Mouse (Mus musculus): ENCODE measurements at regions not wholly inside any gene's neighbourhood (a gene's known extent, or its start where the extent isn't known, plus 50 kb on each side); places are given as distances from the start of the nearest gene placed in this dataset.

DNA sequence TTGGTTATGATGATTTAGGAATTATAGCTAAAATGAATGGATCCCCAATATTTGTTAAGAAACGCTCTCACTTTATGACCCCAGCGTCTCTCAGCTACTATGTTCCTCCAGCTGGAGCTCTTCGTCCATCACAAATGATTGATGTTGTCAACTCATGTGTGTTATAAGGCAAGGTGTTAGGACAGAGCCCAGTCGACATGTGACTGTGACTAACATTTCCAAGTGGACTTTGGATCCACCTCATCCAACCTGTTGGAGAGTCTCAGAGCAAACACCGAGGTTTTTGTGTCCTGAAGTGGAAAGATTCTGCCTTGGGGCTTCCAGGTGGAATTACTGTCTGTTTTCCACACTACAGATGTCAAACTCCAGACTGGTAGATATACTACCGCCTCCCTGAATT is 154.0 kb upstream of the Prox1 start:
- WGBS = 80% methylated on average over 6 of the region's 6 CpGs
- H3K27ac ChIP-seq (replicated peaks) = no peak overlapping the region
- no peak overlapping the region for H3K4me3 ChIP-seq (ENCODE audit: low read depth, low read length)
- no peaks in the 10 kb centered on the region for H3K36me3 ChIP-seq (ENCODE audit: control insufficient read depth, insufficient read depth, low read length)
- ATAC-seq (ENCODE audit: low FRiP score, low TSS enrichment) (no peak), DNase-seq (ENCODE audit: low spot score) (no peak)
- H3K4me2 ChIP-seq (replicated peaks; ENCODE audit: low read depth) = no peak overlapping the region
- TF ChIP-seq CTCF (IDR thresholded peaks at IDR 0.05; ENCODE audit: low read depth) (no peak), EP300 (optimal IDR thresholded peaks at IDR 0.05) (no peak)
- H3K4me1 ChIP-seq (replicated peaks; ENCODE audit: control insufficient read depth, insufficient read depth) = no peaks in the 10 kb centered on the region
- H3K27me3 ChIP-seq (ENCODE audit: control insufficient read depth, insufficient read depth, low read length) = no peaks in the 10 kb centered on the region
- no peak overlapping the region for H3K9ac ChIP-seq (ENCODE audit: low read length)
- H3K9me3 ChIP-seq (ENCODE audit: control insufficient read depth, low read length) = no peaks in the 10 kb centered on the region

DNA sequence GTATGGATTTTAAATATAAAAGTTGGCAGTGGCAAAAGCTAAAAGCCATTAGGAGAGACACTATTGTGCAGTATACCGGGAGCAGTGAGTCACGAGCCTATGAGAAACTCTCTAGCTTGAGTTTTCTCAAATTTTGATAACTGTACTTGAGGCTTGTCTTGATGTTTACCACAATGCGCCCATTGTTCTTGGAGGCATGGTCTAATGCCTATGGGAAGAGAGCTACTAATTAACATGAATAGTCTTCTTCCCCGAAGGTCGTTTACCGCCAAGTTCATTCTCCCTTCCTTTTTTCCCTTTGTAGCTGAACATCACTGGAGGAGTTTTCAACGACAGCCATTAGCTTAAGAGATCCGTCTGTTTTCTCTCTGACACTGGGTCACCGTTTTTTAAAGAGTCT is 153.2 kb upstream of the Prox1 start:
- ATAC-seq (ENCODE audit: low FRiP score, low TSS enrichment) = no peak

DNA sequence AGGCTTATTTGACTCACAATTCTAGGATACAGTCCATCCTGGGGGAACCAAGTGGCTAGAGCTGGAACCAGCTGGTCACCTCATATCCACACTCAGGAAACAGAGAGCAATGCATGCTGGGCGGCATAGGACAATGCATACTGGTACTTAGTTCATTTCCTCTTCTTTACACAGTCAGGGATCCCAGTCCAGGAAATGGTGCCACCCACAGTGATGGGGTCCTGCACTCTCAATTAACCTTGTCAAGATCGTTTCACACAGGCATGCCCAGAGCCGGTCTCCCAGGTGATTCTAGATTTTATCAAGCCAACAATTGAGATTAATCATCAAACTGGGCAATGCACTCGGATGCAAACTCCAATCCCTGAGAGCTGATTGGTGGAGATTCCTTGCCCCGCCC is 145.7 kb upstream of the Prox1 start:
- no peak overlapping the region for H3K9ac ChIP-seq (ENCODE audit: low read length)
- no peak for ATAC-seq (ENCODE audit: low FRiP score, low TSS enrichment)
- H3K36me3 ChIP-seq (ENCODE audit: control insufficient read depth, insufficient read depth, low read length) = no peaks in the 10 kb centered on the region
- WGBS = 58% methylated on average over 5 of the region's 5 CpGs
- DNase-seq (ENCODE audit: low spot score) = no peak
- no peak overlapping the region for H3K4me2 ChIP-seq (replicated peaks; ENCODE audit: low read depth)
- no peak overlapping the region for H3K4me3 ChIP-seq (ENCODE audit: low read depth, low read length)
- H3K4me1 ChIP-seq (replicated peaks; ENCODE audit: control insufficient read depth, insufficient read depth) = no peaks in the 10 kb centered on the region
- no peaks in the 10 kb centered on the region for H3K9me3 ChIP-seq (ENCODE audit: control insufficient read depth, low read length)
- TF ChIP-seq EP300 (optimal IDR thresholded peaks at IDR 0.05) = no peak
- no peak for TF ChIP-seq CTCF (IDR thresholded peaks at IDR 0.05; ENCODE audit: low read depth)
- H3K27ac ChIP-seq (replicated peaks) = no peak overlapping the region
- no peaks in the 10 kb centered on the region for H3K27me3 ChIP-seq (ENCODE audit: control insufficient read depth, insufficient read depth, low read length)

More for the DNA sequence above, 153.2 kb upstream of the Prox1 start:
- H3K36me3 ChIP-seq (ENCODE audit: control insufficient read depth, insufficient read depth, low read length) = no peaks in the 10 kb centered on the region
- no peak overlapping the region for H3K27ac ChIP-seq (replicated peaks)
- no peak overlapping the region for H3K4me2 ChIP-seq (replicated peaks; ENCODE audit: low read depth)
- TF ChIP-seq EP300 (optimal IDR thresholded peaks at IDR 0.05) = no peak
- no peak for TF ChIP-seq CTCF (IDR thresholded peaks at IDR 0.05; ENCODE audit: low read depth)
- no peaks in the 10 kb centered on the region for H3K27me3 ChIP-seq (ENCODE audit: control insufficient read depth, insufficient read depth, low read length)
- DNase-seq (ENCODE audit: low spot score) = no peak
- H3K4me1 ChIP-seq (replicated peaks; ENCODE audit: control insufficient read depth, insufficient read depth) = no peaks in the 10 kb centered on the region
- 74% methylated on average over 9 of the region's 9 CpGs for WGBS
- no peak overlapping the region for H3K9ac ChIP-seq (ENCODE audit: low read length)
- H3K4me3 ChIP-seq (ENCODE audit: low read depth, low read length) = no peak overlapping the region
- no peaks in the 10 kb centered on the region for H3K9me3 ChIP-seq (ENCODE audit: control insufficient read depth, low read length)

DNA sequence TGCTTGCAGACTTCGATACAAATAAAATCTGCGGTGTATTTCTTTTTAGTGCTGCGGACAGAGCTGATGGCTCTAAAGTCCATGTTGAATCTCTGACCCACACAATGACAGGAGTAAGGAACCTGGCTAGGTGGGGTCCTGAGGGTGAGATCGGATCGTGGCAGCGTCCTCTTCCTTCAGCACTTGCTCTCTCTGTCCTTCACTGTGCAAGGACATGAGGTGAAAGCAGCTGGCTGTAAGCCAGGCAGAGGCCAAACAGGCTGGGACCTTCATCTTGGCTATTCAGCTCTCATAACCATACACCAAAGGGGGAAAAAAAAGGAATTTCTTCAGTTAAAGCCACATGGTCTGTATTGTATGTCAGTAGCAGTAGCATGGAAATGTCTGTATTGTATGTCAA is 139.3 kb upstream of the Prox1 start:
- TF ChIP-seq CTCF (IDR thresholded peaks at IDR 0.05; ENCODE audit: low read depth) = no peak
- no peak for TF ChIP-seq EP300 (optimal IDR thresholded peaks at IDR 0.05)
- Histone ChIP-seq H3K36me3 (ENCODE audit: control insufficient read depth, insufficient read depth, low read length) (no peaks in the 10 kb centered on the region), H3K9me3 (ENCODE audit: control insufficient read depth, low read length) (no peaks in the 10 kb centered on the region), H3K4me2 (replicated peaks; ENCODE audit: low read depth) (no peak overlapping the region), H3K4me3 (ENCODE audit: low read depth, low read length) (no peak overlapping the region), H3K27ac (replicated peaks) (no peak overlapping the region), H3K9ac (ENCODE audit: low read length) (no peak overlapping the region), H3K27me3 (ENCODE audit: control insufficient read depth, insufficient read depth, low read length) (no peaks in the 10 kb centered on the region), H3K4me1 (replicated peaks; ENCODE audit: control insufficient read depth, insufficient read depth) (no peaks in the 10 kb centered on the region)
- DNase-seq (ENCODE audit: low spot score) = no peak
- 85% methylated on average over 6 of the region's 6 CpGs for WGBS
- no peak for ATAC-seq (ENCODE audit: low FRiP score, low TSS enrichment)

DNA sequence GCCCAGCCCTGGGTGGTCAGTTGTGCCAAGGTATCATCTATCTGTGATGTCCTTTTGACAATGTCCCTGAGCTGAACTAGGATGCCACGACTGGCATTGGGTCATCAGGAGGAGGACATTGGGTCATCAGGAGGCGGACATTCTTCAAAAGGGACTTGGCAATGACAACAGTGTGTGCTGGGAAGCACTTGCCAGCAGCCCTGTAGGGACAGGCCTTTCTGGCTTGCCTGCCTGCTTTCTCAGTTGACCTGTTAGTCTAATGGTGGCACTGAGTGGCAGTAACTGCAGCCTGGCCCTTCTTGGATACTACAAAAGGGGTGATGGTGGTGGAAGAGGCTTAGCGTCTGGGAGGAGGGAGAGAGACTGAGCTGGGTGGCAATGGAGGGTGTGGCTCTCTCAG is 137.2 kb upstream of the Prox1 start:
- ATAC-seq (ENCODE audit: low FRiP score, low TSS enrichment) (no peak), DNase-seq (ENCODE audit: low spot score) (no peak)
- Histone ChIP-seq H3K4me1 (replicated peaks; ENCODE audit: control insufficient read depth, insufficient read depth) (no peaks in the 10 kb centered on the region), H3K9me3 (ENCODE audit: control insufficient read depth, low read length) (no peaks in the 10 kb centered on the region), H3K27ac (replicated peaks) (no peak overlapping the region), H3K36me3 (ENCODE audit: control insufficient read depth, insufficient read depth, low read length) (no peaks in the 10 kb centered on the region), H3K4me2 (replicated peaks; ENCODE audit: low read depth) (no peak overlapping the region), H3K9ac (ENCODE audit: low read length) (no peak overlapping the region), H3K4me3 (ENCODE audit: low read depth, low read length) (no peak overlapping the region), H3K27me3 (ENCODE audit: control insufficient read depth, insufficient read depth, low read length) (no peaks in the 10 kb centered on the region)
- TF ChIP-seq EP300 (optimal IDR thresholded peaks at IDR 0.05) = no peak
- no peak for TF ChIP-seq CTCF (IDR thresholded peaks at IDR 0.05; ENCODE audit: low read depth)
- 88% methylated on average over 3 of the region's 3 CpGs for WGBS

DNA sequence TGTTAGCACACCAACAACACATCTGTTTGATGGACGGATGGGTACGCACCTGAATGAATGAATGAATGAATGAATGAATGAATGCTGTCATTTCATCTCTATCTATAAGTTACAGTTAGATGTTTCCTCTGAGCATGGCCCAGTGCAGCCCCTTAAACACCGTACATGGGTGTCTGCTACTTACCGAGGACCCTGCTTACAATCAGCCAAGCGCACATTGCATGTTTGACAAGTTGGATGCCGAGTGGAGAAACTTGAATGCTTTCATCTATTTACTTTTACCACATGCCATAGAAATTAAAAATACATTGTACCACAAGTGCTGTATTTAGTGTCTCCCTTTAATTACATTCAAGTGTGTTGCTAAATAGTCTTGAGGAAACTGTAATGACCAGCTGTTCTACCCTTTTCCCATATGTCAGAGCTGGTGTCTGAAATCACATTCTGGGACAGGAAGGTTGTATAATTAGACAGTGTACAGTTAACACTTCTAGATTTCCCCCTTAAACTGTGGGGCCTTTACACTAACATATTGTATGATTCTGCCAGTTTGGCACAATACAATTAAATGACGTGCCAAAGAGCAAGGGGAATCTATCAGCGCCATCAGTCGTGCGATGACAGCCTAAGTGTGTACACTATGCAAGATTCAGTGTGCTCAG is 127.3 kb upstream of the Prox1 start:
- no peak for ATAC-seq (ENCODE audit: low FRiP score, low TSS enrichment)
- Histone ChIP-seq H3K4me1 (replicated peaks; ENCODE audit: control insufficient read depth, insufficient read depth) (no peaks in the 10 kb centered on the region), H3K27ac (replicated peaks) (no peak overlapping the region), H3K27me3 (ENCODE audit: control insufficient read depth, insufficient read depth, low read length) (no peaks in the 10 kb centered on the region), H3K4me2 (replicated peaks; ENCODE audit: low read depth) (no peak overlapping the region), H3K9ac (ENCODE audit: low read length) (no peak overlapping the region), H3K9me3 (ENCODE audit: control insufficient read depth, low read length) (no peaks in the 10 kb centered on the region), H3K36me3 (ENCODE audit: control insufficient read depth, insufficient read depth, low read length) (no peaks in the 10 kb centered on the region), H3K4me3 (ENCODE audit: low read depth, low read length) (no peak overlapping the region)
- TF ChIP-seq EP300 (optimal IDR thresholded peaks at IDR 0.05) = no peak
- TF ChIP-seq CTCF (IDR thresholded peaks at IDR 0.05; ENCODE audit: low read depth) = no peak
- WGBS = 84% methylated on average over 10 of the region's 10 CpGs
- no peak for DNase-seq (ENCODE audit: low spot score)
